Mouse (Mus musculus): ENCODE results near the gene Tspo2. TPM values are rescaled to one million over a fixed set of nuclear protein-coding genes. Genes with fewer than 3 reads are reported as not detected.

Gene Tspo2
- polyA plus RNA-seq, 1 experiment from 2014 or later = 2.1 TPM

GRCm38 (mm10) chr17:48450666-48451352 is 513 bp downstream of the Tspo2 start:
- no peaks in the 10 kb centered on the region for H3K9me3 ChIP-seq
- H3K36me3 ChIP-seq = no peaks in the 10 kb centered on the region
- no peaks in the 10 kb centered on the region; the same call in 1 of the 2 replicates for H3K4me1 ChIP-seq (replicated peaks)
- H3K4me2 ChIP-seq = no peak overlapping the region
- H3K27me3 ChIP-seq = no peaks in the 10 kb centered on the region
- H3K9ac ChIP-seq (replicated peaks) = no peak overlapping the region
- H3K4me3 ChIP-seq (replicated peaks) = no peak overlapping the region
- ATAC-seq (ENCODE audit: insufficient number of reproducible peaks, insufficient read depth, low FRiP score, low TSS enrichment, low read depth) = no peak
- WGBS = 86% methylated on average over 13 of the region's 13 CpGs
- no peak overlapping the region for H3K27ac ChIP-seq

- no peak for ATAC-seq (ENCODE audit: insufficient number of reproducible peaks, insufficient read depth, low FRiP score, low TSS enrichment, low read depth)
- Histone ChIP-seq H3K4me3 (replicated peaks) (no peak overlapping the region), H3K36me3 (no peaks in the 10 kb centered on the region), H3K4me2 (no peak overlapping the region), H3K9ac (replicated peaks) (no peak overlapping the region), H3K9me3 (no peaks in the 10 kb centered on the region), H3K27me3 (no peaks in the 10 kb centered on the region), H3K4me1 (replicated peaks) (no peaks in the 10 kb centered on the region), H3K27ac (no peak overlapping the region)
- 75% methylated on average over 8 of the region's 8 CpGs for WGBS
Observed at GRCm38 (mm10) chr17:48447675-48448074, 3.6 kb downstream of the Tspo2 start.

GRCm38 (mm10) chr17:48443542-48444145 is 7.7 kb downstream of the Tspo2 start:
- WGBS = 83% methylated on average over 16 of the region's 16 CpGs
- no peak overlapping the region for H3K4me3 ChIP-seq (replicated peaks)
- H3K4me1 ChIP-seq (replicated peaks) = no peaks in the 10 kb centered on the region
- H3K9me3 ChIP-seq = no peaks in the 10 kb centered on the region
- H3K27ac ChIP-seq = no peak overlapping the region
- ATAC-seq (ENCODE audit: insufficient number of reproducible peaks, insufficient read depth, low FRiP score, low TSS enrichment, low read depth) = no peak
- H3K36me3 ChIP-seq = no peaks in the 10 kb centered on the region
- no peak overlapping the region for H3K9ac ChIP-seq (replicated peaks)
- H3K27me3 ChIP-seq = no peaks in the 10 kb centered on the region
- no peak overlapping the region for H3K4me2 ChIP-seq

GRCm38 (mm10) chr17:48442745-48443457 is 8.4 kb downstream of the Tspo2 start:
- Histone ChIP-seq H3K4me2 (no peak overlapping the region), H3K9me3 (no peaks in the 10 kb centered on the region), H3K4me1 (replicated peaks) (peaks cover 2% of the 10 kb centered on the region), H3K36me3 (no peaks in the 10 kb centered on the region), H3K4me3 (replicated peaks) (no peak overlapping the region), H3K9ac (replicated peaks) (no peak overlapping the region), H3K27ac (no peak overlapping the region), H3K27me3 (no peaks in the 10 kb centered on the region)
- 56% methylated on average over 7 of the region's 7 CpGs for WGBS
- ATAC-seq (ENCODE audit: insufficient number of reproducible peaks, insufficient read depth, low FRiP score, low TSS enrichment, low read depth) = no peak

- H3K4me2 ChIP-seq = 0 out of 2 replicates have a peak overlapping the region, but pooled peaks have one; percentile 19
- 29% methylated on average over 7 of the region's 7 CpGs for WGBS
Observed at GRCm38 (mm10) chr17:48437421-48437911, 13.9 kb downstream of the Tspo2 start.

GRCm38 (mm10) chr17:48436487-48436886 is 14.8 kb downstream of the Tspo2 start:
- no peak overlapping the region for H3K9ac ChIP-seq (replicated peaks)
- H3K27ac ChIP-seq = peak overlapping the region; percentile 92
- H3K4me1 ChIP-seq (replicated peaks) = peaks cover 38% of the 10 kb centered on the region
- no peaks in the 10 kb centered on the region for H3K9me3 ChIP-seq
- WGBS = 79% methylated on average over 1 of the region's 1 CpGs
- no peak for ATAC-seq (ENCODE audit: insufficient number of reproducible peaks, insufficient read depth, low FRiP score, low TSS enrichment, low read depth)
- no peak overlapping the region for H3K4me3 ChIP-seq (replicated peaks)
- no peaks in the 10 kb centered on the region for H3K27me3 ChIP-seq
- no peaks in the 10 kb centered on the region for H3K36me3 ChIP-seq
- no peak overlapping the region for H3K4me2 ChIP-seq

More at GRCm38 (mm10) chr17:48437421-48437911, 13.9 kb downstream of the Tspo2 start:
- H3K9me3 ChIP-seq = no peaks in the 10 kb centered on the region
- H3K36me3 ChIP-seq = no peaks in the 10 kb centered on the region
- H3K9ac ChIP-seq (replicated peaks) = no peak overlapping the region; the same call in 1 of the 2 replicates
- no peaks in the 10 kb centered on the region for H3K27me3 ChIP-seq
- peak; percentile 73 for ATAC-seq (ENCODE audit: insufficient number of reproducible peaks, insufficient read depth, low FRiP score, low TSS enrichment, low read depth)
- H3K4me3 ChIP-seq (replicated peaks) = no peak overlapping the region
- peaks cover 35% of the 10 kb centered on the region for H3K4me1 ChIP-seq (replicated peaks)
- H3K27ac ChIP-seq = peak overlapping the region; percentile 92

GRCm38 (mm10) chr17:48434479-48434878 is 16.8 kb downstream of the Tspo2 start:
- Histone ChIP-seq H3K36me3 (no peaks in the 10 kb centered on the region), H3K9me3 (no peaks in the 10 kb centered on the region), H3K4me2 (no peak overlapping the region), H3K27ac (no peak overlapping the region), H3K4me1 (replicated peaks) (peaks cover 38% of the 10 kb centered on the region), H3K9ac (replicated peaks) (no peak overlapping the region), H3K27me3 (no peaks in the 10 kb centered on the region), H3K4me3 (replicated peaks) (no peak overlapping the region)
- WGBS = 76% methylated on average over 5 of the region's 5 CpGs
- no peak for ATAC-seq (ENCODE audit: insufficient number of reproducible peaks, insufficient read depth, low FRiP score, low TSS enrichment, low read depth)

- WGBS = 68% methylated on average over 6 of the region's 6 CpGs
- no peak for ATAC-seq (ENCODE audit: insufficient number of reproducible peaks, insufficient read depth, low FRiP score, low TSS enrichment, low read depth)
- H3K27ac ChIP-seq = no peak overlapping the region
Observed at GRCm38 (mm10) chr17:48433689-48434330, 17.5 kb downstream of the Tspo2 start.

GRCm38 (mm10) chr17:48433006-48433655 is 18.2 kb downstream of the Tspo2 start:
- H3K4me3 ChIP-seq (replicated peaks) = no peak overlapping the region
- peaks cover 43% of the 10 kb centered on the region for H3K4me1 ChIP-seq (replicated peaks)
- H3K27me3 ChIP-seq = no peaks in the 10 kb centered on the region
- H3K36me3 ChIP-seq = no peaks in the 10 kb centered on the region
- H3K9me3 ChIP-seq = no peaks in the 10 kb centered on the region
- 82% methylated on average over 20 of the region's 20 CpGs for WGBS
- H3K4me2 ChIP-seq = no peak overlapping the region
- no peak overlapping the region for H3K9ac ChIP-seq (replicated peaks)
- ATAC-seq (ENCODE audit: insufficient number of reproducible peaks, insufficient read depth, low FRiP score, low TSS enrichment, low read depth) = no peak
- no peak overlapping the region for H3K27ac ChIP-seq

More at GRCm38 (mm10) chr17:48433689-48434330, 17.5 kb downstream of the Tspo2 start:
- Histone ChIP-seq H3K4me1 (replicated peaks) (peaks cover 38% of the 10 kb centered on the region), H3K36me3 (no peaks in the 10 kb centered on the region), H3K4me3 (replicated peaks) (no peak overlapping the region), H3K9me3 (no peaks in the 10 kb centered on the region), H3K4me2 (no peak overlapping the region), H3K9ac (replicated peaks) (no peak overlapping the region), H3K27me3 (no peaks in the 10 kb centered on the region)

GRCm38 (mm10) chr17:48432158-48432980 is 19.0 kb downstream of the Tspo2 start, which contains the start of gene Apobec2:
Gene Apobec2, minus strand, starts transcription at chr17:48432930.
- Histone ChIP-seq H3K4me1 (replicated peaks) (peaks cover 39% of the 10 kb centered on the region), H3K9ac (replicated peaks) (no peak within 1 kb of the TSS), H3K36me3 (no peaks in the 10 kb centered on the region), H3K27me3 (no peaks in the 10 kb centered on the region), H3K27ac (no peak within 1 kb of the TSS), H3K4me3 (replicated peaks) (no peak within 1 kb of the TSS), H3K4me2 (no peak within 1 kb of the TSS), H3K9me3 (no peaks in the 10 kb centered on the region)
- WGBS = 72% methylated on average over 16 of the region's 16 CpGs
- ATAC-seq (ENCODE audit: insufficient number of reproducible peaks, insufficient read depth, low FRiP score, low TSS enrichment, low read depth) = no peak
